Mouse (Mus musculus): ENCODE measurements around the gene Opn4. TPM values are rescaled to one million over a fixed set of nuclear protein-coding genes. Genes with fewer than 3 reads are reported as not detected.

Opn4 gene
- polyA plus RNA-seq, 1 experiment from 2014 or later = not detected

DNA sequence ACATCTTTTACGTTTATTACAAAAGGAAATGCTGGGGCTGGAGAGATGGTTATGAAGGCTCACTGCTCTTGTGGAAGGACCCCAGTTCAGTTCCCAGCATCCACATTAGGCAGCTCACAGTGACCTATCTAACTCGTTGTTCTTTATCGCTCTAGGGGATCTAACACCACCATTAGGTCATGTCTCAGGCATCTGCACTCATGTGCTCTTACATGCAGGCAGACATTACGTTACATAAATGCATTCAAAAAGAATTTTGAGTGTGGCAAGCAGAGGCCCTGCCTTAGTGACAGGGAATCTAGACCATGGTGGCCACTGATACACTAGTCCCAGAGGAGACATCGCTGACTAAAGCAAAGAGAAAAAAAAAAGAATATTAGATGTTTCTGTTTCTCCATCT lies 23.1 kb upstream of the Opn4 start:
- H3K4me3 ChIP-seq (ENCODE audit: low read depth, low read length) = no peak overlapping the region
- H3K36me3 ChIP-seq (ENCODE audit: control insufficient read depth, insufficient read depth, low read length) = no peaks in the 10 kb centered on the region

DNA sequence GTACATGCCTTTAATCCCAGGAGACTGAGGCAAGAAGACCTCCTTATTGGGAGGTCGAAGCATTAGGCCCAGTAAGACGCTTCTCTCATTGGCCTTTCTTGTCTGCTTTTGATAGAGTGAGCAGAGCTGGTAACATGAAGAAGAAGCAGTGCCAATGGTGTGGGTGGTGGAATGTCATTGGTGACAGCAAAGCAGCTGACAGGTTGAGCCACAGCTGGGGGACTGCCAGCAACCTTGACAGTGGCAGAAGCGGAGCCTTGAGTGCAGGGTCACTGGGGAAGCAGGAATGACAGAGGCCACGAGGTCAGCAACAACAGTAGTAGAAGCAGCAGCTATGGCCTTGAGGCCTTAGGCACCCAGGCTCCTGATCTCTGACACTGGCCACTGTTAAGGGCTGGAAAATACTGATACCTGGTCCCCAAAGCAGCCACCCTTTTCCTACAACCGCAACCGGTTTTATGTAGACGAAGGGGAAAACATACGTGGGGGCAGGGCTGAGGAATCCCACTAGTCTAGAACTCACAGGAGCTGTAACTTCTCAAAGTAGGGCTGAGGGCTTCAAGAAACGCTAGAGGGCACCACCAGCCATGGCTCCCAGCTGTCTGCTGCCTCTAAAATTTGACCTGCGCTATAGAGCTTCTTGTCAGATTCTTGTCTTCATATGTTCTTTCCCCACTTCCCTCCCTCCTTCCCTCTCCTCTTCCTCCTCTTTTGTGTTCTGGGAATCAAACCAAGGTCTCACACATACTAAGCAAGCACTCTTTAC lies 20.9 kb upstream of the Opn4 start:
- ATAC-seq (ENCODE audit: insufficient number of reproducible peaks, low FRiP score, low TSS enrichment, low read depth) (no peak), DNase-seq (ENCODE audit: low spot score) (peak; percentile 53)
- no peaks in the 10 kb centered on the region for H3K9me3 ChIP-seq (ENCODE audit: control insufficient read depth, low read length)
- peaks cover 1% of the 10 kb centered on the region; the same call in 1 of the 2 replicates for H3K27me3 ChIP-seq (ENCODE audit: control insufficient read depth, insufficient read depth, low read length)
- H3K4me3 ChIP-seq (ENCODE audit: low read depth, low read length) = no peak overlapping the region
- no peak overlapping the region for H3K27ac ChIP-seq (replicated peaks; ENCODE audit: low read depth, low read length)
- WGBS = 40% methylated on average over 10 of the region's 10 CpGs
- H3K4me1 ChIP-seq (ENCODE audit: control insufficient read depth, insufficient read depth, low read length) = no peaks in the 10 kb centered on the region
- H3K4me2 ChIP-seq (ENCODE audit: low read depth, severe bottlenecking) = no peak overlapping the region
- no peak overlapping the region for H3K9ac ChIP-seq (ENCODE audit: low read length)
- H3K36me3 ChIP-seq (ENCODE audit: control insufficient read depth, insufficient read depth, low read length) = no peaks in the 10 kb centered on the region

More for the DNA sequence above, 23.1 kb upstream of the Opn4 start:
- H3K27ac ChIP-seq (replicated peaks; ENCODE audit: low read depth, low read length) = no peak overlapping the region
- H3K4me2 ChIP-seq (ENCODE audit: low read depth, severe bottlenecking) = no peak overlapping the region
- H3K27me3 ChIP-seq (ENCODE audit: control insufficient read depth, insufficient read depth, low read length) = no peaks in the 10 kb centered on the region
- no peak for ATAC-seq (ENCODE audit: insufficient number of reproducible peaks, low FRiP score, low TSS enrichment, low read depth)
- 87% methylated on average over 5 of the region's 5 CpGs for WGBS
- no peak for DNase-seq (ENCODE audit: low spot score)
- H3K9ac ChIP-seq (ENCODE audit: low read length) = no peak overlapping the region
- H3K4me1 ChIP-seq (ENCODE audit: control insufficient read depth, insufficient read depth, low read length) = no peaks in the 10 kb centered on the region
- H3K9me3 ChIP-seq (ENCODE audit: control insufficient read depth, low read length) = no peaks in the 10 kb centered on the region

DNA sequence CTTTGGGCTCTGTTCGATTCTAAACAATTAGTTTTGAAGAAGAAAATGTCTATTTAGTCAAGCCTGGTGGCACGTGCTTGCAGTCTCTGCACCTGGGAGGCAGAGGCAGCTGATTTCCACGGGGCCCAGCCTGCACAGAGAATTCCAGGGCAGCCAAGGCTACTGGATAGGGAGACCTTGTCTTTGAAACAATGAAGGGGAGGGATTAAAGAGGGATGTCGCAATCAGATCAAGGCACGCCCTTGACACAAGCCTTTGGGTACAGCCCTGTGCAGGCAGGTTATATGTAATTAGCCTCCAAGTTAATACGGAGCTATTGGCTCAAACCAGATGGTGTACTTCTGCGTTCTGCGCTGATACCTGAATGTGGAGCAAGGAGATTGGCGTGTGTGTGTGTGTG lies 18.9 kb upstream of the Opn4 start:
- Histone ChIP-seq H3K9me3 (ENCODE audit: control insufficient read depth, low read length) (no peaks in the 10 kb centered on the region), H3K27ac (replicated peaks; ENCODE audit: low read depth, low read length) (no peak overlapping the region), H3K36me3 (ENCODE audit: control insufficient read depth, insufficient read depth, low read length) (no peaks in the 10 kb centered on the region), H3K4me2 (ENCODE audit: low read depth, severe bottlenecking) (no peak overlapping the region), H3K27me3 (ENCODE audit: control insufficient read depth, insufficient read depth, low read length) (peaks cover 9% of the 10 kb centered on the region; the same call in 1 of the 2 replicates), H3K4me3 (ENCODE audit: low read depth, low read length) (no peak overlapping the region), H3K9ac (ENCODE audit: low read length) (no peak overlapping the region), H3K4me1 (ENCODE audit: control insufficient read depth, insufficient read depth, low read length) (no peaks in the 10 kb centered on the region)
- WGBS = 39% methylated on average over 9 of the region's 9 CpGs
- DNase-seq (ENCODE audit: low spot score) (no peak), ATAC-seq (ENCODE audit: insufficient number of reproducible peaks, low FRiP score, low TSS enrichment, low read depth) (no peak)

DNA sequence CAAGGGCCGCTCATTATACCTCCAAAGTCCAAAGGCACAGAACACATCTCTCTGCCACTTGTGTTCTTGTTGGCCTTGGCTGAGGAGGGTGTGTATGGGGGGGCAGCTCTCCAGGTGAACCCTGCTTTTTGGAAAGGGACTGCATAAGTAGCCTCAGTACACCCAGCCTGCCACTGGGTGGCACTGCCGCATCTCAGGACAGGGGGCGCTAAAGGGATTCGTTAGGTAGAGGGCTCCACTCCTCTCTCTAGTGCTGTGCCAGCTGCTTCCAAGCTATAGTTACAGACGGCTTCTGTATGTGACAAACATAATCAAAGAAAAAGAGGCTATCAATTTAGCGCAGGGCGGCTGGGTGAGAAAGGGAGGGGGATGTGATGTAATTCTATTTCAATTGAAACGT lies 16.9 kb upstream of the Opn4 start:
- H3K9ac ChIP-seq (ENCODE audit: low read length) = no peak overlapping the region
- H3K4me1 ChIP-seq (ENCODE audit: control insufficient read depth, insufficient read depth, low read length) = no peaks in the 10 kb centered on the region
- DNase-seq (ENCODE audit: low spot score) (peak; percentile 93), ATAC-seq (ENCODE audit: insufficient number of reproducible peaks, low FRiP score, low TSS enrichment, low read depth) (peak; percentile 57; the same call in 1 of the 2 replicates)
- no peak overlapping the region for H3K27ac ChIP-seq (replicated peaks; ENCODE audit: low read depth, low read length)
- no peaks in the 10 kb centered on the region for H3K36me3 ChIP-seq (ENCODE audit: control insufficient read depth, insufficient read depth, low read length)
- WGBS = 2% methylated on average over 8 of the region's 8 CpGs
- H3K4me2 ChIP-seq (ENCODE audit: low read depth, severe bottlenecking) = no peak overlapping the region
- H3K9me3 ChIP-seq (ENCODE audit: control insufficient read depth, low read length) = no peaks in the 10 kb centered on the region
- peaks cover 9% of the 10 kb centered on the region; the same call in 1 of the 2 replicates for H3K27me3 ChIP-seq (ENCODE audit: control insufficient read depth, insufficient read depth, low read length)
- H3K4me3 ChIP-seq (ENCODE audit: low read depth, low read length) = no peak overlapping the region

DNA sequence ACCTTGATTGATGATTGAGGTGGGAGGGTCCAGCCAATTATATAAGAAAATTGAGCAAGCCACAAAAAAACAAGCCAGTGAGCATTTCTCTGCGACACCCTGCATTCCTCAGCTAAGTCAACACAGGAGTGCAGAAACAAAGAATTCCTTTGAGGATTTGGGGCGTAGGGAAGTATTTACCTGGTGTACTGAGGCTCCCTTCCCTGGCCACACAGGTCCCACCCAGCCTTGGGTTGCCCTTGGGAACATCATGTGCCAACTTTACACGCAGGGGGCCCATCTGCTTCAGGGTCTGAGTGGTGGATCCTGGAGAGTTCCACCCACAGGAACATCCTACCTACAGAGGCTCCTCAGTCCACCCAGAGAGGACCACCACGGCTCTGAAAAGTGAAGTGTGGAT lies 15.7 kb upstream of the Opn4 start:
- H3K27ac ChIP-seq (replicated peaks; ENCODE audit: low read depth, low read length) = no peak overlapping the region
- H3K9me3 ChIP-seq (ENCODE audit: control insufficient read depth, low read length) = no peaks in the 10 kb centered on the region
- 54% methylated on average over 4 of the region's 4 CpGs for WGBS
- no peaks in the 10 kb centered on the region for H3K4me1 ChIP-seq (ENCODE audit: control insufficient read depth, insufficient read depth, low read length)
- no peak overlapping the region for H3K4me3 ChIP-seq (ENCODE audit: low read depth, low read length)
- peaks cover 9% of the 10 kb centered on the region; the same call in 1 of the 2 replicates for H3K27me3 ChIP-seq (ENCODE audit: control insufficient read depth, insufficient read depth, low read length)
- H3K9ac ChIP-seq (ENCODE audit: low read length) = no peak overlapping the region
- DNase-seq (ENCODE audit: low spot score) = no peak
- no peak overlapping the region for H3K4me2 ChIP-seq (ENCODE audit: low read depth, severe bottlenecking)
- H3K36me3 ChIP-seq (ENCODE audit: control insufficient read depth, insufficient read depth, low read length) = no peaks in the 10 kb centered on the region
- ATAC-seq (ENCODE audit: insufficient number of reproducible peaks, low FRiP score, low TSS enrichment, low read depth) = no peak

DNA sequence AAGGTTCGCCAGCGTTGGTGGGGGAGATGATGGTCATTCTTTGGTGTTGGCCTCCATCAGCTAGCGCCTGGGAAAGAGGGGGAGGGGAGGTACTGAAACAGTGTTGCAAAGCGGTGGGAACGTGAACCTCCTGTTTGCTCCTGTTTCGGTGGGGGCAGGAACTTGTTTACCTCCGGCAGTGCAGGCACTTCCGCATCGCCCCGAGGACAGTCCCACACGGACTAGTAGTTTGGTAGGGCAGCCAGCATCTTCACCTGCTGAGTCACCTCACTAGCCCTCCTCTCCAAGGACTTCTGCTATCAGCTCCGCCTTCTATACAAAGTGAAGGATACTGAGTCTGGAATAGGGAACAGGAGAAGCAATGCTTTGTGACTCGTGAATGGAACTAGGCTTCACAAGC lies 15.1 kb upstream of the Opn4 start:
- DNase-seq (ENCODE audit: low spot score) = no peak

DNA sequence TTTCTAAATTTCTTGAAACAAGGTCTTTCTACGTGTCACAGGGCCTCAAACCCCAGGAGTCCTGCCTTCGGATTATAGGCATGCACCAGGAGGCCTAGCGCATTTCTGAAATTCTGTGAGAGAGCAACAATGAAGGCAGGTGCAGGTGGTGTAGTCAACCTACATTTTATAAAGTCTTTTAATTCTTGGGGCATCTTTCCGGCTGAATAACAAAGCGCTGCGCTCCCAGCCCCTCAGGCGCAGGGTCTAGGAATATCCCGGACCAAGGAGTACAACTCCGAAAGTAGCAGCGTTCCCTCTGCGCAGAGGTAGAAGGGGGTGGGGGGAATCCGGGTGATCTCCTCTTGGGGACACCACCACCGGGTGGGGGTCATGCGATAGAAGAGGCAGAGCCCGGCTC lies 14.6 kb upstream of the Opn4 start:
- H3K36me3 ChIP-seq (ENCODE audit: control insufficient read depth, insufficient read depth, low read length) = no peaks in the 10 kb centered on the region
- WGBS = 8% methylated on average over 15 of the region's 15 CpGs
- DNase-seq (ENCODE audit: low spot score) (no peak), ATAC-seq (ENCODE audit: insufficient number of reproducible peaks, low FRiP score, low TSS enrichment, low read depth) (no peak)
- no peak overlapping the region for H3K27ac ChIP-seq (replicated peaks; ENCODE audit: low read depth, low read length)
- H3K4me3 ChIP-seq (ENCODE audit: low read depth, low read length) = no peak overlapping the region; the same call in 1 of the 2 replicates
- H3K9me3 ChIP-seq (ENCODE audit: control insufficient read depth, low read length) = no peaks in the 10 kb centered on the region
- peaks cover 9% of the 10 kb centered on the region; the same call in 1 of the 2 replicates for H3K27me3 ChIP-seq (ENCODE audit: control insufficient read depth, insufficient read depth, low read length)
- no peak overlapping the region for H3K9ac ChIP-seq (ENCODE audit: low read length)
- no peaks in the 10 kb centered on the region for H3K4me1 ChIP-seq (ENCODE audit: control insufficient read depth, insufficient read depth, low read length)
- peak overlapping the region; percentile 30 for H3K4me2 ChIP-seq (ENCODE audit: low read depth, severe bottlenecking)

More for the DNA sequence above, 15.1 kb upstream of the Opn4 start:
- Histone ChIP-seq H3K9ac (ENCODE audit: low read length) (no peak overlapping the region), H3K36me3 (ENCODE audit: control insufficient read depth, insufficient read depth, low read length) (no peaks in the 10 kb centered on the region), H3K4me3 (ENCODE audit: low read depth, low read length) (no peak overlapping the region; the same call in 1 of the 2 replicates), H3K4me2 (ENCODE audit: low read depth, severe bottlenecking) (peak overlapping the region; percentile 30), H3K4me1 (ENCODE audit: control insufficient read depth, insufficient read depth, low read length) (no peaks in the 10 kb centered on the region), H3K27ac (replicated peaks; ENCODE audit: low read depth, low read length) (no peak overlapping the region), H3K9me3 (ENCODE audit: control insufficient read depth, low read length) (no peaks in the 10 kb centered on the region), H3K27me3 (ENCODE audit: control insufficient read depth, insufficient read depth, low read length) (peaks cover 9% of the 10 kb centered on the region; the same call in 1 of the 2 replicates)
- ATAC-seq (ENCODE audit: insufficient number of reproducible peaks, low FRiP score, low TSS enrichment, low read depth) = no peak
- WGBS = 1% methylated on average over 13 of the region's 13 CpGs

DNA sequence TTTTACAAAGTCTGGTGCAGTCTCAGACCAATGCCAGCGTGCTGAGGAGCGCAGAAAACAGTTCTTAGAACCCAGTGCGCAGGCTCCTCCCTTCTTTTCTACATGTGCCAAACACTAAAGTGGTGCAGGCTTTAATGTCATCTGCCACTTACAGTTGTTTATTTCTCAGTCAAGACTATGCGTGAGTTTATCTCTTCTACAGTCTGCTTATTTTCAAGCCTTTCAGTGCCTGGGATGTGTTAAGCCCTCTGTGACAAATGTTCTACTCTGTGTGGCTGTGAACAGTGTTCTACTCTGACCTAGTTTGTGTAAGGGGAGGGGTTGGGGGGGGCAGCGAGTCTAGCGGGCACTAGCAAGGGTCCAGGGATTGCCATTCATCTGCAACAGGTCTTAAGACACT lies 13.6 kb upstream of the Opn4 start:
- H3K27me3 ChIP-seq (ENCODE audit: control insufficient read depth, insufficient read depth, low read length) = peaks cover 9% of the 10 kb centered on the region; the same call in 1 of the 2 replicates
- H3K9ac ChIP-seq (ENCODE audit: low read length) = no peak overlapping the region
- H3K4me2 ChIP-seq (ENCODE audit: low read depth, severe bottlenecking) = no peak overlapping the region
- ATAC-seq (ENCODE audit: insufficient number of reproducible peaks, low FRiP score, low TSS enrichment, low read depth) (no peak), DNase-seq (ENCODE audit: low spot score) (no peak)
- H3K27ac ChIP-seq (replicated peaks; ENCODE audit: low read depth, low read length) = no peak overlapping the region
- H3K36me3 ChIP-seq (ENCODE audit: control insufficient read depth, insufficient read depth, low read length) = no peaks in the 10 kb centered on the region
- H3K4me1 ChIP-seq (ENCODE audit: control insufficient read depth, insufficient read depth, low read length) = no peaks in the 10 kb centered on the region
- no peaks in the 10 kb centered on the region for H3K9me3 ChIP-seq (ENCODE audit: control insufficient read depth, low read length)
- H3K4me3 ChIP-seq (ENCODE audit: low read depth, low read length) = no peak overlapping the region
- WGBS = 52% methylated on average over 6 of the region's 6 CpGs

All from limb, embryonic 11.5 days (tissue).